Mouse (Mus musculus) heart, embryonic 12.5 days (tissue): Measurements from ENCODE around the gene Jmjd1c. TPM values are rescaled to one million over a fixed set of nuclear protein-coding genes. Genes with fewer than 3 reads are reported as not detected.

ENCODE experiments used
- ATAC-seq: fragments of 200-750 bp; cut with Nextera tagmentation; 2 replicates; pipeline ENCODE4 v1.8.0; 2017; ENCODE audit warnings: moderate TSS enrichment, moderate library complexity; ENCODE audit not compliant: insufficient number of reproducible peaks, low FRiP score
- H3K27ac ChIP-seq: fragments of 300-500 bp; sonication (generic); 2 replicates; pipeline ENCODE4 v1.5.1; 2016; ENCODE audit warnings: mild to moderate bottlenecking, moderate library complexity; ENCODE audit not compliant: poor library complexity, severe bottlenecking
- H3K27me3 ChIP-seq: fragments of 300-500 bp; sonication (generic); replicated peaks from 2 replicates; pipeline ENCODE4 v1.6.1; 2016; ENCODE audit warnings: mild to moderate bottlenecking, moderate library complexity
- H3K36me3 ChIP-seq: fragments of 300-500 bp; sonication (generic); 2 replicates; pipeline ENCODE4 v1.6.1; 2016; ENCODE audit warnings: mild to moderate bottlenecking, moderate library complexity
- H3K4me1 ChIP-seq: fragments of 300-500 bp; sonication (generic); replicated peaks from 2 replicates; pipeline ENCODE4 v1.6.1; 2016; ENCODE audit warnings: mild to moderate bottlenecking
- H3K4me2 ChIP-seq: fragments of 300-500 bp; sonication (generic); 2 replicates; pipeline ENCODE4 v1.6.1; 2016; ENCODE audit warnings: mild to moderate bottlenecking, moderate library complexity
- H3K4me3 ChIP-seq: fragments of 300-500 bp; sonication (generic); 2 replicates; pipeline ENCODE4 v1.5.1; 2016; ENCODE audit warnings: mild to moderate bottlenecking
- H3K9ac ChIP-seq: fragments of 300-500 bp; sonication (generic); 2 replicates; pipeline ENCODE4 v1.6.1; 2016; ENCODE audit warnings: mild to moderate bottlenecking, moderate library complexity
- H3K9me3 ChIP-seq: fragments of 300-500 bp; sonication (generic); replicated peaks from 2 replicates; pipeline ENCODE4 v1.6.1; 2016; ENCODE audit warnings: mild to moderate bottlenecking, moderate library complexity
- WGBS: fragments of 180-500 bp; shearing (Covaris S2); methylation state at CpG from one replicate; pipeline ENCODE4 v1.1.7; 2016; 5-methylcytosine and 5-hydroxymethylcytosine counted together
- polyA plus RNA-seq: library from polyadenylated mRNA; unstranded; fragments of >200 nt; fragmentation: Nextera tagmentation; extraction: Ambion mirVana; gene quantifications from 2 replicates; pipeline ENCODE4 v1.2.1, GENCODE M21; 2016

Jmjd1c gene
- polyA plus RNA-seq, 1 experiment from 2014 or later, result 37.9 TPM

GRCm38 (mm10) chr10:67290622-67291021 is 194.7 kb downstream of the Jmjd1c start:
- H3K9me3 ChIP-seq, result no peaks in the 10 kb centered on the region
- WGBS, result 44% methylated on average over 4 of the region's 4 CpGs
- no peak overlapping the region for H3K27ac ChIP-seq
- ATAC-seq, result no peak
- no peak overlapping the region for H3K4me3 ChIP-seq
- H3K4me1 ChIP-seq, result peaks cover 8% of the 10 kb centered on the region
- H3K9ac ChIP-seq, result no peak overlapping the region
- H3K4me2 ChIP-seq, result no peak overlapping the region
- H3K36me3 ChIP-seq, result no peaks in the 10 kb centered on the region
- H3K27me3 ChIP-seq, result no peaks in the 10 kb centered on the region

DNA sequence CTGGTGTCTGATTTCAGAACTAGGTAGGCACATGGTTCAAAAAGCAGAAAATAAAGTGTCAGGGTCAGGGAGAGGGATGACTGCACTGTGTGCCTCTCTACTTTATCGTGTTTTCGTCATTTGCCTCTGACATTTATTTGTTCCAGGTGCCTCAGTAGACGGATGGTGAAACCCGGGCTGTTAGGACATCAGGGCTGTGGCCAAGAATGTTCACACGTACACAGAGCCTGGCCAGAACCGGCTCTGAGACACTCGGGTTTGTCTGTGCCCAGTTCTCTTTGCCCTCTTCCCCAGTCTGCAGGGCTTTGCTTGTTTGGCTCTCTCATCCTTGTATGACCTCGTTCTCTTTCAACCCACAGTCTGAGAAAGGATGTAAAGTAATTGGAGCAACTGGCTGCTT is 195.2 kb downstream of the Jmjd1c start:
- no peak overlapping the region for H3K27ac ChIP-seq
- no peaks in the 10 kb centered on the region for H3K36me3 ChIP-seq
- peaks cover 8% of the 10 kb centered on the region for H3K4me1 ChIP-seq
- H3K4me2 ChIP-seq, result no peak overlapping the region; the same call in 1 of the 2 replicates
- H3K9ac ChIP-seq, result no peak overlapping the region
- no peaks in the 10 kb centered on the region for H3K9me3 ChIP-seq
- H3K27me3 ChIP-seq, result no peaks in the 10 kb centered on the region
- 40% methylated on average over 8 of the region's 8 CpGs for WGBS
- no peak overlapping the region for H3K4me3 ChIP-seq
- ATAC-seq, result no peak

- H3K27ac ChIP-seq, result no peak overlapping the region
- H3K36me3 ChIP-seq, result no peaks in the 10 kb centered on the region
- H3K4me2 ChIP-seq, result no peak overlapping the region
- no peaks in the 10 kb centered on the region for H3K27me3 ChIP-seq
- no peak overlapping the region for H3K9ac ChIP-seq
- H3K4me3 ChIP-seq, result no peak overlapping the region
- H3K4me1 ChIP-seq, result peaks cover 8% of the 10 kb centered on the region
- no peak for ATAC-seq
- whole genome bisulfite sequencing, result 61% methylated on average over 5 of the region's 5 CpGs
- no peaks in the 10 kb centered on the region for H3K9me3 ChIP-seq
Observed at GRCm38 (mm10) chr10:67295331-67295730, 199.4 kb downstream of the Jmjd1c start.

- no peak for ATAC-seq
- no peak overlapping the region for H3K4me2 ChIP-seq
- no peak overlapping the region for H3K27ac ChIP-seq
- no peaks in the 10 kb centered on the region for H3K9me3 ChIP-seq
- 40% methylated on average over 7 of the region's 7 CpGs for WGBS
- peaks cover 2% of the 10 kb centered on the region for H3K4me1 ChIP-seq
- H3K9ac ChIP-seq, result no peak overlapping the region
- no peak overlapping the region for H3K4me3 ChIP-seq
- no peaks in the 10 kb centered on the region for H3K27me3 ChIP-seq
- no peaks in the 10 kb centered on the region for H3K36me3 ChIP-seq
Observed at GRCm38 (mm10) chr10:67295938-67296466, 200.1 kb downstream of the Jmjd1c start.

GRCm38 (mm10) chr10:67296482-67297152 is 200.7 kb downstream of the Jmjd1c start:
- no peaks in the 10 kb centered on the region; the same call in 1 of the 2 replicates for H3K4me1 ChIP-seq
- H3K27me3 ChIP-seq, result no peaks in the 10 kb centered on the region
- no peaks in the 10 kb centered on the region for H3K9me3 ChIP-seq
- no peaks in the 10 kb centered on the region for H3K36me3 ChIP-seq
- no peak for ATAC-seq
- H3K9ac ChIP-seq, result no peak overlapping the region
- 78% methylated on average over 8 of the region's 8 CpGs for WGBS
- no peak overlapping the region for H3K4me2 ChIP-seq
- no peak overlapping the region for H3K27ac ChIP-seq
- no peak overlapping the region for H3K4me3 ChIP-seq

DNA sequence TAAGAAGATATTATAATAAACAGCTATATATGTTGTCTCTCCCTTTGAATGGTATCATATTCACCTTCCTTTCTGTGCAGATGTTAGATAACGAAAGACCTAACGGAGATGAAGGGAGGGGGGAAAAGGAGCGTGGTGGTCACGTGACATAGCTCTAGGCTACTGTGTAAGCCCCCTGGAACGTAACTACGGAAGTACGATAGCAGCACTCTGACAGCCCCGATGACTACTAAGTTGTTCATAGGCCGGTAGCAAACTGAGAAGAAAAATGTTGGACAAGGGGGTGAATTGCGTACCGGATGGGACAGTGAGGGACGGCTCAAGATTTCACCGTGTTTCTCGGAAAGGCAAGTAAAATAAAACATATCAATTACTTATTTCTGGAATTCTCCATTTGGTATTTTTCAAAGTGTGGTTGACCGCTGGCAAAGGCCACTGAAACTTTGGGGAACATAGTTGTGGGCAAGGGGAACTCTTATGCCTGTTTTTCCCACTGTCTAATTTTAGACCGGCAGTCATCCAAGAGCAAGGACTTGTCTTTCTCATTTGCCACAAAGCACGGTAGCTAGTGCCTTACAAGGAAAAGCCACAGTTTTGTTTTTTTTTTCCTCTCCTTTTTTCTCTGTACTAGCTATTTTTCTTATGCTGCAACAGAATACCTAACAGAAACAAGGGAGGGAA is 201.4 kb downstream of the Jmjd1c start:
- H3K4me2 ChIP-seq, result no peak overlapping the region
- 83% methylated on average over 17 of the region's 17 CpGs for WGBS

GRCm38 (mm10) chr10:67298856-67299255 is 202.9 kb downstream of the Jmjd1c start:
- no peak overlapping the region for H3K4me2 ChIP-seq
- no peak for ATAC-seq
- 61% methylated on average over 5 of the region's 5 CpGs for WGBS
- no peaks in the 10 kb centered on the region for H3K9me3 ChIP-seq
- H3K27ac ChIP-seq, result no peak overlapping the region
- no peaks in the 10 kb centered on the region for H3K27me3 ChIP-seq
- H3K36me3 ChIP-seq, result no peaks in the 10 kb centered on the region
- H3K9ac ChIP-seq, result no peak overlapping the region
- H3K4me3 ChIP-seq, result no peak overlapping the region
- H3K4me1 ChIP-seq, result no peaks in the 10 kb centered on the region; the same call in 1 of the 2 replicates

More for the DNA sequence above, 201.4 kb downstream of the Jmjd1c start:
- Histone ChIP-seq H3K36me3 (no peaks in the 10 kb centered on the region), H3K4me3 (no peak overlapping the region), H3K4me1 (no peaks in the 10 kb centered on the region; the same call in 1 of the 2 replicates), H3K9me3 (no peaks in the 10 kb centered on the region), H3K9ac (no peak overlapping the region), H3K27ac (no peak overlapping the region), H3K27me3 (no peaks in the 10 kb centered on the region)
- ATAC-seq, result no peak

GRCm38 (mm10) chr10:67299285-67299684 is 203.4 kb downstream of the Jmjd1c start:
- Histone ChIP-seq H3K4me2 (no peak overlapping the region), H3K4me1 (no peaks in the 10 kb centered on the region; the same call in 1 of the 2 replicates), H3K27me3 (no peaks in the 10 kb centered on the region), H3K36me3 (no peaks in the 10 kb centered on the region), H3K27ac (no peak overlapping the region), H3K9ac (no peak overlapping the region), H3K4me3 (no peak overlapping the region), H3K9me3 (0 out of 2 replicates have a peak, but pooled peaks cover 3% of the 10 kb centered on the region)
- 75% methylated on average over 4 of the region's 4 CpGs for WGBS
- ATAC-seq, result no peak

DNA sequence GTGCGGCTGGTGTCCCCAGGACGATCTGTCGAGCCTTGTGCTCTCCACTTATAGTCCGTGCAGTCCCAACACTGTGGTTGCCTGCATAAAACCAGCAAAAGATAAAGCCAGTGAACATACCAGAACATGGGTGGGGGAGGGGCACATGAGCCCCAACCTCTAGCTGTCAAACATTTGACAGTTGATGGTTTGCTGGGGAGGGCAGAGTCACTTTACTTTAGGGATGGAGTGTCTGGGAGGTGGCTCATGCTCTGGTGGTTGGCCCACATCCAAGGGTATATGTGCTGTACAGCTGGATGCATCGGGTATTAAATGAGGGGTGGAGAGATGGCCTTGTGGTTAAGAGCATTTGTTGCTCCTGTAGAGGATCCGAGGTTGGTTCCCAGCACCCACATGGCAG is 205.1 kb downstream of the Jmjd1c start:
- Histone ChIP-seq H3K4me1 (no peaks in the 10 kb centered on the region; the same call in 1 of the 2 replicates), H3K27ac (no peak overlapping the region), H3K27me3 (no peaks in the 10 kb centered on the region), H3K4me2 (no peak overlapping the region), H3K9me3 (0 out of 2 replicates have a peak, but pooled peaks cover 3% of the 10 kb centered on the region), H3K4me3 (no peak overlapping the region), H3K36me3 (no peaks in the 10 kb centered on the region), H3K9ac (no peak overlapping the region)
- no peak for ATAC-seq
- WGBS, result 84% methylated on average over 6 of the region's 6 CpGs

- Histone ChIP-seq H3K27ac (no peak overlapping the region), H3K4me1 (no peaks in the 10 kb centered on the region), H3K36me3 (no peaks in the 10 kb centered on the region), H3K27me3 (no peaks in the 10 kb centered on the region), H3K9ac (no peak overlapping the region), H3K4me2 (no peak overlapping the region), H3K9me3 (0 out of 2 replicates have a peak, but pooled peaks cover 3% of the 10 kb centered on the region), H3K4me3 (no peak overlapping the region)
- 45% methylated on average over 2 of the region's 2 CpGs for WGBS
- no peak for ATAC-seq
Observed at GRCm38 (mm10) chr10:67302340-67302739, 206.4 kb downstream of the Jmjd1c start.
